Mouse (Mus musculus) stomach, postnatal 0 days (tissue): ENCODE results near the gene H1foo.

Experiments
- CTCF ChIP-seq: IDR thresholded peaks from 2 replicates; pipeline ENCODE4 v1.5.1; 2016; ENCODE audit warnings: antibody characterized with exemption, low read depth, mild to moderate bottlenecking, moderate library complexity
- EP300 ChIP-seq: optimal IDR thresholded peaks from 2 replicates; pipeline ENCODE3; 2016; ENCODE audit warnings: antibody characterized with exemption

GRCm38 (mm10) chr6:115911763-115912162 lies 33.0 kb upstream of the H1foo start:
- TF ChIP-seq CTCF = no peak
- no peak for TF ChIP-seq EP300
